Mouse (Mus musculus): ENCODE measurements around the gene Gm42878. TPM values are rescaled to one million over a fixed set of nuclear protein-coding genes. Genes with fewer than 3 reads are reported as not detected.

Gene Gm42878
- total and polyA plus RNA-seq, 3 experiments = 1.0 TPM; not detected in 2

DNA sequence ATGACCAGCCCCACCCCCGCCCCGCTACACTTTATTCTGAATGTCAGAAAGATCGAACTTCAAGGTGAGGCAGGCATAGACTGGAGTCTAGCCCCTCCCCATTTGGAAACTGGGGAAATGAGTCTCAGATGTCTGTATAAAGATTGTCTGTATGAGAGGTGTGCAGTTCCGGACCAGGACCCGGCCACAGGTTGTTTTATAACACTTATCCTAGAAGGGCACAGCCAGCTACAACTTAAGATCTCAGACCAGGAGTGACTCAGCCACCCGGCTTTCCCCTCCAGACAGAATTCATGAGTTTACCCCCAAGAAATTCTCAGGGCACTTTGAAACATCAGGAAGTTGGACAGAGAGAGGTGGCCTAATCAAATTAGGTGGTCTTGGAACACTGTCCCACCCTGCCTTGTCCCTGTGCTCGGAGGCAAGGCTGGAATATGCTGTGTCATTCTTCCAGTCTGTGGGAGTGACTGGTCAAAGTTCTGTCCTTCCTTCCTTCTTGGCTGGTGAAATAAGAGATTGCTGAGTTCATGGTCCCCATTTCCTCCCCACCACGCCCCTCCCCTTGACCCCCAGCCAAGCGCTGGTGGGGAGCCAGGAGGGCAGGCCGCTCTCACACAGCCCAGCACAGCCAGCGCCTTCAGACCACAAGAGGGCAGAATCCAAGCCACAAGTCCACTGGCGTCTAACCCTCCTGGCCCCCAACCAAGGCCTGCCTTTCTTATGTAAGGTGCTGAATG, 38.7 kb upstream of the Gm42878 start:
- no peak overlapping the region for H3K9ac ChIP-seq (ENCODE audit: insufficient read depth, low read depth)
- no peaks in the 10 kb centered on the region for H3K27me3 ChIP-seq (replicated peaks)
- no peak overlapping the region for H3K4me2 ChIP-seq (ENCODE audit: insufficient read depth, low read depth, poor library complexity, severe bottlenecking)
- TF ChIP-seq UBTF (IDR thresholded peaks at IDR 0.05; ENCODE audit: low read depth, low read length) (no peak), CTCF (conservative IDR thresholded peaks at IDR 0.05 in 1 of 2, IDR thresholded peaks at IDR 0.05 in 1 of 2; ENCODE audit: low read depth in 2 of 2, low read length in 2 of 2) (peak in 1 of 2 experiments; percentile 63; a peak in 2 of 4 replicates), RAD21 (IDR thresholded peaks at IDR 0.05; ENCODE audit: low read depth, low read length) (peak; percentile 14), TCF12 (IDR thresholded peaks at IDR 0.05; ENCODE audit: low read depth, low read length) (no peak), SMC3 (IDR thresholded peaks at IDR 0.05; ENCODE audit: low read depth, low read length) (peak; percentile 62), IRF4 (IDR thresholded peaks at IDR 0.05; ENCODE audit: low read depth, low read length) (0 out of 2 replicates have a peak, but pooled peaks have one; percentile 18)
- peaks cover 23 to 61% of the 10 kb centered on the region in 2 experiments for H3K4me1 ChIP-seq (ENCODE audit: control insufficient read depth in 1 of 2, insufficient read depth in 2 of 2)
- dilution Hi-C loops (cut with MboI; ENCODE audit: extremely low pct_ligation_motif_present, extremely low pct_unique_long_range_greater_than_20kb, low sequenced_read_pairs) (no loop called here), in situ Hi-C loops (cut with MboI; ENCODE audit: low pct_ligation_motif_present, low pct_unique_long_range_greater_than_20kb, low sequenced_read_pairs) (no loop called here)
- H3K36me3 ChIP-seq (replicated peaks in 1 of 2; ENCODE audit: control insufficient read depth in 1 of 2, insufficient read depth in 1 of 2, low read length in 1 of 2) = peaks cover 8 to 24% of the 10 kb centered on the region in 2 experiments
- peak; percentile 38 for DNase-seq (ENCODE audit: extremely low read depth)
- no peaks in the 10 kb centered on the region for H3K79me2 ChIP-seq (replicated peaks; ENCODE audit: control insufficient read depth, extremely low read depth, insufficient read depth, poor library complexity, severe bottlenecking)
- no peak overlapping the region for H3K4me3 ChIP-seq (replicated peaks in 1 of 3; ENCODE audit: low read depth in 2 of 3, low read length in 2 of 3, poor library complexity in 1 of 3)
- no peaks in the 10 kb centered on the region for H3K9me3 ChIP-seq (replicated peaks; ENCODE audit: low read length)
- H3K27ac ChIP-seq (ENCODE audit: insufficient read depth, low read depth) = no peak overlapping the region

DNA sequence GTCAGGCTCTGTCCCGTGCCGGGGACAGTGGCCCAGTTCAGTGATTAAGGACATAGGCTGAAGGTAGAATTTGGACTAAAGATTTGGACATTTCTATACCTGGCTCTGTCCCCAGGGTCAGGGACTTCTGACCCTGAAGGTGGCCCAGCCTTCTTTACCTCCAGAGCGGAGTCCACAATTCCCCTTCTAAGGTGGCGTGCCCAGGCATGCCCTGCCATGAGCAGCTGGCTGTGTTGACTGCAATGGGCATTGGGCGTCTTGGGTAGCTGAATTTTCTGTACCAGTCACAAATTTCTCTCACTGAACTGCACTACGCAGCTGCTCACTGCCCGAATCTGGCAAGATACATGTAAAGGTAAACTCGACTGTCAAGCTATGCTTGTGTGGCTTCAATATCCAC, 36.7 kb upstream of the Gm42878 start:
- in situ Hi-C loops (cut with MboI; ENCODE audit: low pct_ligation_motif_present, low pct_unique_long_range_greater_than_20kb, low sequenced_read_pairs) = no loop called here
- peaks cover 8 to 36% of the 10 kb centered on the region in 2 experiments for H3K36me3 ChIP-seq (replicated peaks in 1 of 2; ENCODE audit: control insufficient read depth in 1 of 2, insufficient read depth in 1 of 2, low read length in 1 of 2)

GRCm38 (mm10) chr5:121576927-121577488, 31.7 kb upstream of the Gm42878 start:
- no peak overlapping the region for H3K27ac ChIP-seq (ENCODE audit: insufficient read depth, low read depth)
- H3K27me3 ChIP-seq (replicated peaks) = no peaks in the 10 kb centered on the region
- no peaks in the 10 kb centered on the region for H3K9me3 ChIP-seq (replicated peaks; ENCODE audit: low read length)
- no peak overlapping the region for H3K4me2 ChIP-seq (ENCODE audit: insufficient read depth, low read depth, poor library complexity, severe bottlenecking)
- DNase-seq (ENCODE audit: extremely low read depth) = no peak
- no peaks in the 10 kb centered on the region for H3K79me2 ChIP-seq (replicated peaks; ENCODE audit: control insufficient read depth, extremely low read depth, insufficient read depth, poor library complexity, severe bottlenecking)
- H3K36me3 ChIP-seq (replicated peaks in 1 of 2; ENCODE audit: control insufficient read depth in 1 of 2, insufficient read depth in 1 of 2, low read length in 1 of 2) = peaks cover 12 to 84% of the 10 kb centered on the region in 2 experiments
- dilution Hi-C loops (cut with MboI; ENCODE audit: extremely low pct_ligation_motif_present, extremely low pct_unique_long_range_greater_than_20kb, low sequenced_read_pairs) = no loop called here
- TF ChIP-seq POLR2AphosphoS2 (IDR thresholded peaks at IDR 0.05; ENCODE audit: low read depth, low read length) (no peak), RAD21 (IDR thresholded peaks at IDR 0.05; ENCODE audit: low read depth, low read length) (no peak), POLR2A (IDR thresholded peaks at IDR 0.05; ENCODE audit: low read depth, low read length) (no peak), MEF2A (IDR thresholded peaks at IDR 0.05; ENCODE audit: borderline replicate concordance, low read depth, low read length) (no peak), IRF4 (IDR thresholded peaks at IDR 0.05; ENCODE audit: low read depth, low read length) (no peak), TCF12 (IDR thresholded peaks at IDR 0.05; ENCODE audit: low read depth, low read length) (no peak), ETS1 (conservative IDR thresholded peaks at IDR 0.05; ENCODE audit: low read depth, low read length) (no peak), UBTF (IDR thresholded peaks at IDR 0.05; ENCODE audit: low read depth, low read length) (no peak), USF2 (conservative IDR thresholded peaks at IDR 0.05; ENCODE audit: low read depth, low read length) (no peak), ZKSCAN1 (IDR thresholded peaks at IDR 0.05; ENCODE audit: borderline replicate concordance, low read depth, low read length) (no peak), JUN (IDR thresholded peaks at IDR 0.05; ENCODE audit: insufficient read depth, low read depth, low read length) (no peak), TBP (conservative IDR thresholded peaks at IDR 0.05; ENCODE audit: low read depth, low read length) (no peak), ZC3H11A (IDR thresholded peaks at IDR 0.05; ENCODE audit: low read depth, low read length) (no peak)
- peaks cover 4 to 18% of the 10 kb centered on the region in 2 experiments for H3K4me1 ChIP-seq (ENCODE audit: control insufficient read depth in 1 of 2, insufficient read depth in 2 of 2)
- H3K9ac ChIP-seq (ENCODE audit: insufficient read depth, low read depth) = no peak overlapping the region
- H3K4me3 ChIP-seq (replicated peaks in 1 of 3; ENCODE audit: low read depth in 2 of 3, low read length in 2 of 3, poor library complexity in 1 of 3) = no peak overlapping the region
- in situ Hi-C loops (cut with MboI; ENCODE audit: low pct_ligation_motif_present, low pct_unique_long_range_greater_than_20kb, low sequenced_read_pairs) = no loop called here

More for the DNA sequence above, 36.7 kb upstream of the Gm42878 start:
- H3K4me1 ChIP-seq (ENCODE audit: control insufficient read depth in 1 of 2, insufficient read depth in 2 of 2) = peaks cover 23 to 53% of the 10 kb centered on the region in 2 experiments
- no peak overlapping the region for H3K4me3 ChIP-seq (replicated peaks in 1 of 3; ENCODE audit: low read depth in 2 of 3, low read length in 2 of 3, poor library complexity in 1 of 3)
- no peak overlapping the region for H3K4me2 ChIP-seq (ENCODE audit: insufficient read depth, low read depth, poor library complexity, severe bottlenecking)
- H3K27me3 ChIP-seq (replicated peaks) = no peaks in the 10 kb centered on the region
- no peaks in the 10 kb centered on the region for H3K79me2 ChIP-seq (replicated peaks; ENCODE audit: control insufficient read depth, extremely low read depth, insufficient read depth, poor library complexity, severe bottlenecking)
- DNase-seq (ENCODE audit: extremely low read depth) = no peak
- dilution Hi-C loops (cut with MboI; ENCODE audit: extremely low pct_ligation_motif_present, extremely low pct_unique_long_range_greater_than_20kb, low sequenced_read_pairs) = no loop called here
- no peaks in the 10 kb centered on the region for H3K9me3 ChIP-seq (replicated peaks; ENCODE audit: low read length)
- peak; percentile 11; the same call in 1 of the 2 replicates for TF ChIP-seq EP300 (IDR thresholded peaks at IDR 0.05; ENCODE audit: low read length)
- TF ChIP-seq ZKSCAN1 (IDR thresholded peaks at IDR 0.05; ENCODE audit: borderline replicate concordance, low read depth, low read length) = no peak
- TF ChIP-seq CHD1 (IDR thresholded peaks at IDR 0.05; ENCODE audit: low read depth, low read length) = peak; percentile 70; the same call in 1 of the 2 replicates
- H3K9ac ChIP-seq (ENCODE audit: insufficient read depth, low read depth) = no peak overlapping the region
- H3K27ac ChIP-seq (ENCODE audit: insufficient read depth, low read depth) = no peak overlapping the region
